Mouse (Mus musculus) neural tube, embryonic 14.5 days (tissue): Measurements from ENCODE around the gene Epha8. TPM values are rescaled to one million over a fixed set of nuclear protein-coding genes. Genes with fewer than 3 reads are reported as not detected.

Source experiments
- ATAC-seq: fragments of 200-750 bp; cut with Nextera tagmentation; 2 replicates; pipeline ENCODE4 v1.8.0; 2017; ENCODE audit warnings: low read depth, mild to moderate bottlenecking, moderate TSS enrichment, moderate library complexity
- H3K27ac ChIP-seq: fragments of 300-500 bp; sonication (generic); 2 replicates; pipeline ENCODE4 v1.5.1; 2014; ENCODE audit warnings: low read depth, mild to moderate bottlenecking, control low read depth, low read length, moderate library complexity, mixed read lengths
- H3K27me3 ChIP-seq: fragments of 300-500 bp; sonication (generic); 2 replicates; pipeline ENCODE4 v1.6.1; 2014; ENCODE audit warnings: low read length; ENCODE audit not compliant: control insufficient read depth, insufficient read depth
- H3K36me3 ChIP-seq: fragments of 300-500 bp; sonication (generic); 2 replicates; pipeline ENCODE4 v1.6.1; 2014; ENCODE audit warnings: low read length, mixed read lengths; ENCODE audit not compliant: control insufficient read depth, insufficient read depth
- H3K4me1 ChIP-seq: fragments of 300-500 bp; sonication (generic); 2 replicates; pipeline ENCODE4 v1.6.1; 2014; ENCODE audit warnings: low read length; ENCODE audit not compliant: control insufficient read depth, insufficient read depth
- H3K4me2 ChIP-seq: fragments of 300-500 bp; sonication (generic); 2 replicates; pipeline ENCODE4 v1.6.1; 2014; ENCODE audit warnings: mild to moderate bottlenecking, low read depth, low read length, control low read depth
- H3K4me3 ChIP-seq: fragments of 300-500 bp; sonication (generic); 2 replicates; pipeline ENCODE4 v1.5.1; 2014; ENCODE audit warnings: low read depth, low read length, control low read depth, mixed read lengths
- H3K9ac ChIP-seq: fragments of 300-500 bp; sonication (generic); replicated peaks from 2 replicates; pipeline ENCODE4 v1.6.1; 2014; ENCODE audit warnings: low read depth, mild to moderate bottlenecking, control low read depth, low read length, mixed read lengths
- H3K9me3 ChIP-seq: fragments of 300-500 bp; sonication (generic); 2 replicates; pipeline ENCODE4 v1.6.1; 2016; ENCODE audit warnings: low read length; ENCODE audit not compliant: control insufficient read depth
- WGBS: fragments of 180-500 bp; shearing (Covaris S2); extraction: QIAGEN DNeasy Blood & Tissue Kit; methylation state at CpG from one replicate; pipeline ENCODE4 v1.1.7; 2014; 5-methylcytosine and 5-hydroxymethylcytosine counted together
- polyA plus RNA-seq: library from polyadenylated mRNA; unstranded; fragments of >200 nt; fragmentation: Nextera tagmentation; extraction: Ambion mirVana; gene quantifications from 2 replicates; pipeline ENCODE4 v1.2.1, GENCODE M21; 2014

The Epha8 gene
- polyA plus RNA-seq, 1 experiment from 2014 or later = 9.9 TPM

- Histone ChIP-seq H3K4me2 (no peak overlapping the region), H3K9ac (no peak overlapping the region), H3K27ac (no peak overlapping the region), H3K9me3 (no peaks in the 10 kb centered on the region), H3K4me3 (no peak overlapping the region), H3K4me1 (0 out of 2 replicates have a peak, but pooled peaks cover 3% of the 10 kb centered on the region), H3K27me3 (peaks cover 6% of the 10 kb centered on the region; the same call in 1 of the 2 replicates), H3K36me3 (no peaks in the 10 kb centered on the region)
- peak; percentile 88 for ATAC-seq
- WGBS = 8% methylated on average over 9 of the region's 9 CpGs
Measured at GRCm38 (mm10) chr4:136893691-136894543, 62.7 kb downstream of the Epha8 start.

GRCm38 (mm10) chr4:136892811-136893210 is 63.8 kb downstream of the Epha8 start, which contains the start of gene C1qc:
Gene C1qc, minus strand, starts transcription at chr4:136893065.
- Histone ChIP-seq H3K4me3 (no peak within 1 kb of the TSS), H3K9ac (no peak within 1 kb of the TSS), H3K27ac (no peak within 1 kb of the TSS), H3K27me3 (peaks cover 6% of the 10 kb centered on the region; the same call in 1 of the 2 replicates), H3K9me3 (no peaks in the 10 kb centered on the region), H3K4me2 (no peak within 1 kb of the TSS), H3K4me1 (0 out of 2 replicates have a peak, but pooled peaks cover 3% of the 10 kb centered on the region), H3K36me3 (no peaks in the 10 kb centered on the region)
- ATAC-seq = no peak
- WGBS = 61% methylated on average over 5 of the region's 5 CpGs

- H3K9ac ChIP-seq = no peak overlapping the region
- 74% methylated on average over 6 of the region's 7 CpGs for WGBS
- H3K27me3 ChIP-seq = peaks cover 6% of the 10 kb centered on the region; the same call in 1 of the 2 replicates
- no peak overlapping the region for H3K27ac ChIP-seq
- no peaks in the 10 kb centered on the region for H3K36me3 ChIP-seq
- no peak for ATAC-seq
- H3K4me3 ChIP-seq = no peak overlapping the region
- no peaks in the 10 kb centered on the region for H3K9me3 ChIP-seq
- no peak overlapping the region for H3K4me2 ChIP-seq
- H3K4me1 ChIP-seq = 0 out of 2 replicates have a peak, but pooled peaks cover 3% of the 10 kb centered on the region
Measured at GRCm38 (mm10) chr4:136892371-136892770, 64.2 kb downstream of the Epha8 start.

- no peak overlapping the region for H3K9ac ChIP-seq
- H3K4me3 ChIP-seq = no peak overlapping the region
- H3K36me3 ChIP-seq = no peaks in the 10 kb centered on the region
- ATAC-seq = no peak
- no peak overlapping the region for H3K27ac ChIP-seq
- peaks cover 6% of the 10 kb centered on the region; the same call in 1 of the 2 replicates for H3K27me3 ChIP-seq
- 0 out of 2 replicates have a peak, but pooled peaks cover 3% of the 10 kb centered on the region for H3K4me1 ChIP-seq
- H3K9me3 ChIP-seq = no peaks in the 10 kb centered on the region
- no peak overlapping the region for H3K4me2 ChIP-seq
- 92% methylated on average over 4 of the region's 4 CpGs for WGBS
Measured at GRCm38 (mm10) chr4:136891115-136891514, 65.5 kb downstream of the Epha8 start.

- Histone ChIP-seq H3K36me3 (no peaks in the 10 kb centered on the region), H3K9ac (no peak overlapping the region), H3K4me1 (no peaks in the 10 kb centered on the region), H3K27ac (no peak overlapping the region), H3K4me2 (no peak overlapping the region), H3K4me3 (no peak overlapping the region), H3K27me3 (no peaks in the 10 kb centered on the region), H3K9me3 (no peaks in the 10 kb centered on the region)
- ATAC-seq = no peak
- WGBS = 88% methylated on average over 15 of the region's 15 CpGs
Measured at GRCm38 (mm10) chr4:136889981-136890380, 66.6 kb downstream of the Epha8 start.

- Histone ChIP-seq H3K27me3 (no peaks in the 10 kb centered on the region), H3K9ac (no peak overlapping the region), H3K4me1 (no peaks in the 10 kb centered on the region), H3K27ac (no peak overlapping the region), H3K36me3 (no peaks in the 10 kb centered on the region), H3K4me2 (no peak overlapping the region), H3K4me3 (no peak overlapping the region), H3K9me3 (no peaks in the 10 kb centered on the region)
- 71% methylated on average over 5 of the region's 5 CpGs for WGBS
- ATAC-seq = no peak
Measured at GRCm38 (mm10) chr4:136887714-136888113, 68.9 kb downstream of the Epha8 start.

GRCm38 (mm10) chr4:136886101-136886500 is 70.5 kb downstream of the Epha8 start, which contains the start of gene C1qb:
Gene C1qb, minus strand, starts transcription at chr4:136886187.
- Histone ChIP-seq H3K9ac (no peak within 1 kb of the TSS), H3K36me3 (no peaks in the 10 kb centered on the region), H3K4me3 (no peak within 1 kb of the TSS), H3K9me3 (no peaks in the 10 kb centered on the region), H3K27me3 (no peaks in the 10 kb centered on the region), H3K27ac (no peak within 1 kb of the TSS), H3K4me1 (no peaks in the 10 kb centered on the region), H3K4me2 (no peak within 1 kb of the TSS)
- WGBS = 71% methylated on average over 7 of the region's 7 CpGs
- no peak for ATAC-seq
